Mouse (Mus musculus): ENCODE data around the gene Hnf4a. TPM values are rescaled to one million over a fixed set of nuclear protein-coding genes. Genes with fewer than 3 reads are reported as not detected.
A peak's percentile ranks its signal among the peaks of the same experiment; 100 is the strongest.

The Hnf4a gene
- polyA plus RNA-seq, 1 experiment: not detected

DNA sequence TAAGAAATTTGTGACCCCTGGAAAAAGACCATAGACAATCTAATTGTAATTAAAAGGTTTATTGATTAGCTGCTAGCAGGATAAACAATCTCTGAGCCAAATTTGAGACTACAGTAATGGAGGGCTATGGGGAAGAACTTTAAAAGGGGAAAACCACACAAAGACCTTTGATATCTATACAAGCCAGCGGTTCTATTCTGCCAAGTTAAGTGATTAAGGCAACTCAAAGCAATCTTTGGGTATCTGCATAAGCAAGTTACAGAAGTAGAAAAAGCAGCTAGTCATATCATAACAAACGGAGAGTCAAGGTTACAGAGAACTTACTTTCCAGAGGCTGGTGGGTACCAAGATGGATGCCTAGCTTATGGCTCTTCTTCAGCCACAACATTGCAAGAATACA is 20.9 kb downstream of the Hnf4a start:
- H3K4me3 ChIP-seq (ENCODE audit: insufficient read depth, low read length): no peak overlapping the region
- TF ChIP-seq POLR2A (IDR thresholded peaks at IDR 0.05; ENCODE audit: extremely low read depth, insufficient read depth, low read length) (no peak), CTCF (IDR thresholded peaks at IDR 0.05; ENCODE audit: extremely low read depth, insufficient read depth, low read length) (no peak)
- H3K4me1 ChIP-seq (ENCODE audit: control insufficient read depth, insufficient read depth, low read length): no peaks in the 10 kb centered on the region
- H3K27ac ChIP-seq (ENCODE audit: insufficient read depth, low read length): no peak overlapping the region

DNA sequence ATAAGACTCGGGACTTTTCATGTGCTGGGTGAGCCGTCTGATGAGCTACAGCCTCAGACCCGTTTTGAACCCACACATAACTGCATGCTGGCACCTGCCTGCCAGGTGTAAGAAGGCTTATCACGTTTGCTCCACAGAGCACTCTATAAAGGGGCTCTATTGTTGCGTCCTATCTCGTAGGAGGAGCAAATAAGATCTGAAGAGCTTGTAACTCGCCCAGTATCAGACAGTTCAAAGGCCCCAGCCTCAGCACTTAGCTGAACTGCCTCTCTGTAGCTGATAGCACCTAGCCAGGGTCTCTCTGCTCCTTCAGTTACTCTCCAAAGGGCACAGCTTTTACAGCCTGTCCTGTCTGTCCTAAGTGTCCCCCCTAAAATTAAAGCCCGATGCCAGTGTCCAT is 23.8 kb downstream of the Hnf4a start:
- Histone ChIP-seq H3K4me3 (ENCODE audit: insufficient read depth, low read length) (no peak overlapping the region), H3K4me1 (ENCODE audit: control insufficient read depth, insufficient read depth, low read length) (no peaks in the 10 kb centered on the region), H3K27ac (ENCODE audit: insufficient read depth, low read length) (no peak overlapping the region)
- TF ChIP-seq CTCF (IDR thresholded peaks at IDR 0.05; ENCODE audit: extremely low read depth, insufficient read depth, low read length) (no peak), POLR2A (IDR thresholded peaks at IDR 0.05; ENCODE audit: extremely low read depth, insufficient read depth, low read length) (no peak)

DNA sequence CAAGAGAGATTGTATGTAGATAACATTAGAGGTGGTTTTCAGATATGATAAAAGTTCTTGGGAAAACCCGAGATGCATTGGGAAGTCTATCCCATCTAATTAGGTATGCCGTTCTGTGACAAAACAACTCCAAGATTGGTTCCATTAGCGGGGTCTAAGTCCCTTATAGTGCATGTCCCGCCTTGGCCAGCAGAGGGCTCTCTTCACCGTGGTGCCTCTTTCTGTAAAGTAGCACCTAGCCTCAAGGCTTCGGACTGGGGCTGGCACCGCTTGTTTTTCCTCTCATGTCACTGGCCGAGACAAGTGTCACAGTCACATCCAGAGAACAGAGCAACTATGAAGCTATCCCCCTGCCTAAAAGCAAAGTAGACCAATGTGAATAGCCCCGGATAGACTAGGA is 25.3 kb downstream of the Hnf4a start:
- H3K27ac ChIP-seq (ENCODE audit: insufficient read depth, low read length): no peak overlapping the region
- H3K4me1 ChIP-seq (ENCODE audit: control insufficient read depth, insufficient read depth, low read length): no peaks in the 10 kb centered on the region
- no peak for TF ChIP-seq POLR2A (IDR thresholded peaks at IDR 0.05; ENCODE audit: extremely low read depth, insufficient read depth, low read length)
- peak; percentile 94 for TF ChIP-seq CTCF (IDR thresholded peaks at IDR 0.05; ENCODE audit: extremely low read depth, insufficient read depth, low read length)
- no peak overlapping the region for H3K4me3 ChIP-seq (ENCODE audit: insufficient read depth, low read length)

GRCm38 (mm10) chr2:163533226-163533625 is 26.6 kb downstream of the Hnf4a start:
- TF ChIP-seq POLR2A (IDR thresholded peaks at IDR 0.05; ENCODE audit: extremely low read depth, insufficient read depth, low read length) (no peak), CTCF (IDR thresholded peaks at IDR 0.05; ENCODE audit: extremely low read depth, insufficient read depth, low read length) (no peak)
- no peak overlapping the region for H3K27ac ChIP-seq (ENCODE audit: insufficient read depth, low read length)
- no peaks in the 10 kb centered on the region for H3K4me1 ChIP-seq (ENCODE audit: control insufficient read depth, insufficient read depth, low read length)
- H3K4me3 ChIP-seq (ENCODE audit: insufficient read depth, low read length): no peak overlapping the region

- Histone ChIP-seq H3K4me1 (ENCODE audit: control insufficient read depth, insufficient read depth, low read length) (no peaks in the 10 kb centered on the region), H3K27ac (ENCODE audit: insufficient read depth, low read length) (no peak overlapping the region), H3K4me3 (ENCODE audit: insufficient read depth, low read length) (peak overlapping the region; percentile 4; the same call in 1 of the 2 replicates)
- TF ChIP-seq CTCF (IDR thresholded peaks at IDR 0.05; ENCODE audit: extremely low read depth, insufficient read depth, low read length): peak; percentile 96
- TF ChIP-seq POLR2A (IDR thresholded peaks at IDR 0.05; ENCODE audit: extremely low read depth, insufficient read depth, low read length): no peak
These were observed 28.4 kb downstream of the Hnf4a start for GRCm38 (mm10) chr2:163534958-163535524.

DNA sequence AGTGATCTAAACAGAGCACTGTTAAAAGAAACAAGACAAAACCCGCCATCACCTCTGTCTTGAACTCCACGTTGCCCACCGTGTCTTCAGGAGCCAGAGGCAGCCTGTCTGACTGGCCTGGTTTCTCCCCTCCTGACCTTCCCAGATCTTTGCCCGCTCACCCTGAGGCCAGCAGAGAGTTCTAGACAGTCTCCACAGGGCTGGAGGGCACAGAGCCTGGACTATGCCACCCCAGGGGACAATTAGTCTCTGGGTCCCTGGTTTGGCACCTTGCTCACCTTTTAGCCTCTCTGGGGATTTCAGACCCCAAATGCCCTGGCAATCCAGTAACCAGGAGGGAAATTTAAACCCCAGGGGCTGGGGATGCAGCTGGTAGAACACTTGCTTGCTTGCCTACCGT is 30.8 kb downstream of the Hnf4a start:
- TF ChIP-seq POLR2A (IDR thresholded peaks at IDR 0.05; ENCODE audit: extremely low read depth, insufficient read depth, low read length): no peak
- no peak for TF ChIP-seq CTCF (IDR thresholded peaks at IDR 0.05; ENCODE audit: extremely low read depth, insufficient read depth, low read length)

GRCm38 (mm10) chr2:163538410-163538809 is 31.8 kb downstream of the Hnf4a start:
- Histone ChIP-seq H3K4me3 (ENCODE audit: insufficient read depth, low read length) (no peak overlapping the region), H3K4me1 (ENCODE audit: control insufficient read depth, insufficient read depth, low read length) (no peaks in the 10 kb centered on the region), H3K27ac (ENCODE audit: insufficient read depth, low read length) (no peak overlapping the region)
- TF ChIP-seq CTCF (IDR thresholded peaks at IDR 0.05; ENCODE audit: extremely low read depth, insufficient read depth, low read length) (no peak), POLR2A (IDR thresholded peaks at IDR 0.05; ENCODE audit: extremely low read depth, insufficient read depth, low read length) (no peak)

More for the DNA sequence above, 30.8 kb downstream of the Hnf4a start:
- Histone ChIP-seq H3K4me1 (ENCODE audit: control insufficient read depth, insufficient read depth, low read length) (no peaks in the 10 kb centered on the region), H3K27ac (ENCODE audit: insufficient read depth, low read length) (no peak overlapping the region), H3K4me3 (ENCODE audit: insufficient read depth, low read length) (no peak overlapping the region)

DNA sequence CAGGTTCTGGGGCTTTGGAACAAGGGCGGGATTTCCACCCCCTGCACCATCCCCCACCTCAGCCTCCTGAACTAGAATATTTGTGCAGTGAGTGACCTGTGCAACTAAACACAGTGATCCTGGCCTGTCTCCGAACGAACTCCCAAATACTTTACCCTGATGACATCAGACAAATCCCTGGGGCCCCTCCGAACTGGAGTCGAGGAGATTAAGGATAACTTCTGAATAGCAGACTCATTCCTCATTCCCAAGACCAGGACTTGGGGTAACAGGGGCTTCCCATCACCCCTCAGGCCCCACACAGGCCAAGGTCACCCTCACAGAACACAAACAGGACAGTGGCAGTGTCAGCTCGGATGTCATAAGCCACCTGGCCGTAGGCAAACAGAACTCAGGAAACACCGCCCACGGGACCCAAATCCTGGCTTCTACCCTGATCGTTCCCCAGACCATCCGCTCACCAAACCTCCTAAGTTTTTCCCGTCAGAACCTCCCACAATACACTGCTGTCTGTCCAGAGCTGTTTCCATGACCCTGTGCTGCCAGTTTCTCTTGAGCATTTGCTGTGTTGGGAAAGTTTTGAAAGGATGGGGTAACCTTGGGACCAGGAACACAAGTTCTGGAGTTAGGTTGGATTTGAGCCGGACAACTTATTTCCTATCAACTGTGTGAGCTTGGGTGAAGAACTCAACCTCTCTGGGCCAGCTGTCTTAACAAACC is 32.9 kb downstream of the Hnf4a start:
- no peak overlapping the region for H3K4me3 ChIP-seq (ENCODE audit: insufficient read depth, low read length)
- no peak for TF ChIP-seq POLR2A (IDR thresholded peaks at IDR 0.05; ENCODE audit: extremely low read depth, insufficient read depth, low read length)
- no peak for TF ChIP-seq CTCF (IDR thresholded peaks at IDR 0.05; ENCODE audit: extremely low read depth, insufficient read depth, low read length)
- H3K27ac ChIP-seq (ENCODE audit: insufficient read depth, low read length): no peak overlapping the region
- no peaks in the 10 kb centered on the region for H3K4me1 ChIP-seq (ENCODE audit: control insufficient read depth, insufficient read depth, low read length)

DNA sequence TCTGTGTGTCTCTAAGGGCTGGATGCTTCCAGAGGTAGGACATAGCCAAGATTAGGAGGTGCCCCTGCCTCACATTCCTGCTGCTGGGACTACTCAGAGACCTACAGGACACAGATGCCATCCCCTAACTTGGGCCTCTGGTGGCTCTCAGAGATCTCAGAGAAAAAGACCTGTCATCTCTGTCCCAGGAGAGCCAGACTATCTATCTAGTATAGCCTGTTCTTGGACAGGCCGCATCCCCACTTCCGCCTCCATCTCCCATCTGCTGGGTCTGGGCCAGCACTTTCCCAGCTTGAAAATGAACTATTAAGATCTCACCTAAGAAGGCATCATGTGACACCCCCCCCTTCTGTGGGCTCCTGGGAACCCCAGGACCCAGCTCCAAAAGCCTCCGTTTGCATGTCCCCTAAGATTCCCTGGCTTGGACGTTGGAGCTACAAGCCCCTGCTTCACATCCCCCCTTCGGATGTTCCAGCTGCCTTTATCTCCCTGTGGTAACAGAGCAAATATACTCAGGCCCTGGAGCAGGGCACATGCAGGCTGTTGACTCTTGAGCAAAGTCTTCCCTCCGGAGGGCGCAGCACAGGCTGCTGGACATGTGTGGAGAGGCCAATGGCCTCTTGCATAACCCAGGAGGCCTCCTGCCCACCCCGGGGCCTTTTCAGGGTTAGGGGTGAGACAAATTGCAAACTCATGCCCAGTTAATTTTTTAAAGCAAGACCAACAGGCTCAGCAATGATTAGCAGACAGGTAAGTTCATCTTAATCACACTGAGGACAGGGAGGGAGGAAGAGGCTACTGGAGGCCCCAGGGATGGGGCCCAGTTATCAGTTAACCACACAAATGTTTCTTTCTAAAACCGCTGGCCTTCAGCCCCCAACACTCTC is 33.9 kb downstream of the Hnf4a start:
- Histone ChIP-seq H3K4me1 (ENCODE audit: control insufficient read depth, insufficient read depth, low read length) (no peaks in the 10 kb centered on the region), H3K4me3 (ENCODE audit: insufficient read depth, low read length) (no peak overlapping the region), H3K27ac (ENCODE audit: insufficient read depth, low read length) (no peak overlapping the region)
- no peak for TF ChIP-seq CTCF (IDR thresholded peaks at IDR 0.05; ENCODE audit: extremely low read depth, insufficient read depth, low read length)
- TF ChIP-seq POLR2A (IDR thresholded peaks at IDR 0.05; ENCODE audit: extremely low read depth, insufficient read depth, low read length): no peak

Data from cortical plate, adult 2 months (tissue).